In the genomic region with DNA sequence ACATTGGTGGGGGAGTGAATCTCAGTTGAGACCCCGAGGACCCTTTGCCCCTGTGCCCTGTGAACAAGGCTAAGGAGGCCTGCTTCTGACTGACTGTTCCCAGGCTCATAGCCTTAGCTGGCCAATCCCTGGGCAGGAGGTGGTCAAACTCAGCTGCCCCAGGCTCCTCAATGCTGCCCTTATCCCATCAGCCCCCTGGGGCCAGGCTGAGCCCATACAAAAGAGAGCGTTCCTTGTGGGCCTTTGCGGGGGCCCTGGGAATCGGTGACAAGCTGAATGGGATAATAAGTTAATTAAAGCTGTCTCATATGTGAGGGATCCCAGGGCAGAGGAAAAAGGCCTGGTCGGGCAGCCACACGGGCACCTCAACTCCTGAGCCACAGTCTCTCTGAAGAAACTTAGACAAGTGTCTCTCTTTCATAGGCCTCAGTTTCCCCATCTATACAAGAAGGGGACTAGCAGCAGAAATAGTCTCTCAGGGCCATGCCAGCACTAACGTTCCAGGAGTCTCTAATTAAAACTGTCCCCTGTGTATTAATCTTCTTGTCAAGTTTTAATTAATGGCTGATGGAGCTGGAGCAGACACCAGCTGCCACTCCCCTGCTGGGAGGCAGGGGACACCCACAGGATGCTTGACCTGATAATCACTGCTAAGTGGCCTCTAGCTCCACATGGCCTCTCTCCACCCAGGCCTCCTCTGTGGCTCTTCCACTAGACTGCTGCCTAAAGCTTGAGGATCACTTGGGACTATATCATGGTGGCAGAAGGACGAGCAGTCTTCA, we compare ENCODE assay signal across 17 mouse cellular contexts.
DNase-seq lines count a peak whose midpoint lies in the region; ATAC-seq lines count a peak whose summit lies in the region.
"Had no signal": no experiment of that assay in that cellular context is flagged by ENCODE, and none has a peak within 500 bp of the region (broad histone marks: within the 10 kb centered on the region; RNA-seq: fewer than 3 reads in every experiment).

No protein-coding gene starts in this region.

- H3K27ac ChIP-seq in forebrain, embryonic 10.5 days = peak overlapping the region; percentile 67
- H3K27ac ChIP-seq in forebrain, embryonic 15.5 days (replicated peaks) = no peak overlapping the region
- no peak overlapping the region for H3K27ac ChIP-seq in hindbrain, embryonic 11.5 days (ENCODE audit: low read depth, low read length)
- H3K27ac ChIP-seq in hindbrain, embryonic 16.5 days (ENCODE audit: low read depth, low read length) = no peak overlapping the region
- H3K27ac ChIP-seq in forebrain, embryonic 13.5 days = peak overlapping the region; percentile 19; the same call in 1 of the 2 replicates
- H3K27ac ChIP-seq: embryonic facial prominence, embryonic 10.5 days; gastrocnemius, adult 2 months; hindbrain, embryonic 12.5 days; intestine, embryonic 15.5 days had no signal

- H3K27me3 ChIP-seq in forebrain, embryonic 10.5 days (ENCODE audit: poor library complexity, severe bottlenecking) = peaks cover 100% of the 10 kb centered on the region
- H3K27me3 ChIP-seq in forebrain, embryonic 15.5 days = no peaks in the 10 kb centered on the region
- peaks cover 23% of the 10 kb centered on the region; the same call in 1 of the 2 replicates for H3K27me3 ChIP-seq in hindbrain, embryonic 11.5 days (ENCODE audit: control insufficient read depth, insufficient read depth, low read length)
- H3K27me3 ChIP-seq in hindbrain, embryonic 16.5 days (replicated peaks; ENCODE audit: control insufficient read depth, insufficient read depth, low read length) = peaks cover 9% of the 10 kb centered on the region
- peaks cover 2% of the 10 kb centered on the region; the same call in 1 of the 2 replicates for H3K27me3 ChIP-seq in forebrain, embryonic 13.5 days
- H3K27me3 ChIP-seq: intestine, embryonic 15.5 days had no signal

- no peak overlapping the region for H3K9ac ChIP-seq in forebrain, embryonic 15.5 days (replicated peaks)
- no peak overlapping the region for H3K9ac ChIP-seq in hindbrain, embryonic 11.5 days (ENCODE audit: low read depth, low read length)
- no peak overlapping the region for H3K9ac ChIP-seq in hindbrain, embryonic 16.5 days (ENCODE audit: low read depth, low read length)
- H3K9ac ChIP-seq in forebrain, embryonic 13.5 days = no peak overlapping the region
- H3K9ac ChIP-seq: heart, embryonic 12.5 days; hindbrain, embryonic 12.5 days; intestine, embryonic 15.5 days had no signal

- WGBS in forebrain, embryonic 10.5 days = 31% methylated on average over 8 of the region's 8 CpGs
- 17% methylated on average over 8 of the region's 8 CpGs for WGBS in forebrain, embryonic 15.5 days
- WGBS in hindbrain, embryonic 11.5 days = 31% methylated on average over 8 of the region's 8 CpGs
- 31% methylated on average over 8 of the region's 8 CpGs for WGBS in hindbrain, embryonic 16.5 days
- WGBS in forebrain, embryonic 13.5 days = 31% methylated on average over 8 of the region's 8 CpGs

- no peak overlapping the region for H3K4me2 ChIP-seq in forebrain, embryonic 15.5 days (replicated peaks)
- H3K4me2 ChIP-seq in hindbrain, embryonic 11.5 days (replicated peaks; ENCODE audit: low read depth, low read length) = no peak overlapping the region
- no peak overlapping the region for H3K4me2 ChIP-seq in hindbrain, embryonic 16.5 days (ENCODE audit: low read length)
- H3K4me2 ChIP-seq in forebrain, embryonic 13.5 days = no peak overlapping the region
- H3K4me2 ChIP-seq: heart, embryonic 12.5 days; hindbrain, embryonic 12.5 days; intestine, embryonic 15.5 days had no signal

- no peak for ATAC-seq in forebrain, embryonic 15.5 days (replicated peaks)
- peak; percentile 15; the same call in 1 of the 2 replicates for ATAC-seq in hindbrain, embryonic 11.5 days (ENCODE audit: low FRiP score)
- ATAC-seq in hindbrain, embryonic 16.5 days = no peak
- no peak; the same call in 1 of the 2 replicates for ATAC-seq in forebrain, embryonic 13.5 days
- no peak for ATAC-seq in frontal cortex, adult (ENCODE audit: low TSS enrichment)
- ATAC-seq: intestine, embryonic 15.5 days had no signal

- H3K4me1 ChIP-seq in forebrain, embryonic 10.5 days = peaks cover 68% of the 10 kb centered on the region
- H3K4me1 ChIP-seq in forebrain, embryonic 15.5 days = peaks cover 27% of the 10 kb centered on the region
- no peaks in the 10 kb centered on the region for H3K4me1 ChIP-seq in hindbrain, embryonic 11.5 days (replicated peaks; ENCODE audit: control insufficient read depth, insufficient read depth, low read length)
- no peaks in the 10 kb centered on the region for H3K4me1 ChIP-seq in hindbrain, embryonic 16.5 days (ENCODE audit: control insufficient read depth, insufficient read depth, low read depth, low read length)
- H3K4me1 ChIP-seq in forebrain, embryonic 13.5 days = peaks cover 52% of the 10 kb centered on the region

- H3K36me3 ChIP-seq in forebrain, embryonic 10.5 days (replicated peaks) = no peaks in the 10 kb centered on the region
- H3K36me3 ChIP-seq in forebrain, embryonic 15.5 days = no peaks in the 10 kb centered on the region
- H3K36me3 ChIP-seq in hindbrain, embryonic 11.5 days (ENCODE audit: control insufficient read depth, insufficient read depth, low read length) = no peaks in the 10 kb centered on the region
- no peaks in the 10 kb centered on the region for H3K36me3 ChIP-seq in hindbrain, embryonic 16.5 days (ENCODE audit: control insufficient read depth, insufficient read depth, low read length)
- H3K36me3 ChIP-seq in forebrain, embryonic 13.5 days (ENCODE audit: poor library complexity, severe bottlenecking) = no peaks in the 10 kb centered on the region
- H3K36me3 ChIP-seq: embryonic facial prominence, embryonic 10.5 days; heart, embryonic 12.5 days; hindbrain, embryonic 12.5 days; intestine, embryonic 15.5 days had no signal

- H3K4me3 ChIP-seq in forebrain, embryonic 10.5 days = no peak overlapping the region
- no peak overlapping the region for H3K4me3 ChIP-seq in forebrain, embryonic 15.5 days
- no peak overlapping the region for H3K4me3 ChIP-seq in hindbrain, embryonic 11.5 days (ENCODE audit: low read depth, low read length)
- H3K4me3 ChIP-seq in hindbrain, embryonic 16.5 days (ENCODE audit: low read length) = no peak overlapping the region
- no peak overlapping the region for H3K4me3 ChIP-seq in forebrain, embryonic 13.5 days
- H3K4me3 ChIP-seq: embryonic facial prominence, embryonic 10.5 days; gastrocnemius, adult 2 months; heart, embryonic 12.5 days; hindbrain, embryonic 12.5 days; intestine, embryonic 15.5 days had no signal

- no peak for DNase-seq in forebrain, embryonic 10.5 days (ENCODE audit: extremely low spot score, low spot score)
- no peak for DNase-seq in hindbrain, embryonic 11.5 days (ENCODE audit: low spot score)
- peak; percentile 85 for DNase-seq in retina, postnatal 1 day
- DNase-seq: adrenal gland, postnatal 10 days; cerebellum, adult 11-12 months; cerebellum, adult 9-10 months; cerebellum, postnatal 25 days; gastrocnemius, adult 2 months; gastrocnemius, postnatal 25 days had no signal

- no peaks in the 10 kb centered on the region for H3K9me3 ChIP-seq in forebrain, embryonic 10.5 days
- no peaks in the 10 kb centered on the region for H3K9me3 ChIP-seq in forebrain, embryonic 15.5 days
- no peaks in the 10 kb centered on the region for H3K9me3 ChIP-seq in hindbrain, embryonic 11.5 days (ENCODE audit: control insufficient read depth, low read length)
- no peaks in the 10 kb centered on the region for H3K9me3 ChIP-seq in hindbrain, embryonic 16.5 days (ENCODE audit: control insufficient read depth, low read length)
- H3K9me3 ChIP-seq in forebrain, embryonic 13.5 days (replicated peaks) = no peaks in the 10 kb centered on the region
- H3K9me3 ChIP-seq: embryonic facial prominence, embryonic 10.5 days; heart, embryonic 12.5 days; hindbrain, embryonic 12.5 days; intestine, embryonic 15.5 days had no signal

Comparison
In these comparisons a context has a peak if more than half of its experiments do, and no peak if none do; other contexts are left out.
1. H3K27ac ChIP-seq: peak in forebrain, embryonic 10.5 days (single experiment) and forebrain, embryonic 13.5 days (single experiment); none in forebrain, embryonic 15.5 days (single experiment), hindbrain, embryonic 11.5 days (single experiment) and hindbrain, embryonic 16.5 days (single experiment).